Mouse (Mus musculus) CH12.LX (cell line): ENCODE data around the gene Iqcm. TPM values are rescaled to one million over a fixed set of nuclear protein-coding genes. Genes with fewer than 3 reads are reported as not detected.
"Not testable (repeated sequence)": the region's sequence is repeated elsewhere in the genome, so short reads cannot be mapped to it uniquely, and the experiment has no call there.

ENCODE experiments used
- DNase-seq: peaks from one replicate; pipeline ENCODE4 v3.0.0-alpha.2; 2013; ENCODE audit errors: extremely low read depth
- H3K27ac ChIP-seq: 2 replicates; pipeline ENCODE4 v1.5.1; 2012; ENCODE audit warnings: low read depth, mild to moderate bottlenecking, control low read depth, moderate library complexity; ENCODE audit not compliant: insufficient read depth
- H3K27me3 ChIP-seq: replicated peaks from 2 replicates; pipeline ENCODE3; 2012; ENCODE audit warnings: inconsistent platforms
- H3K36me3 ChIP-seq, 2 experiments: replicated peaks in 1 of 2; 2 replicates each; pipeline versions ENCODE3 to v1.6.1; 2012; ENCODE audit warnings: inconsistent platforms in 1 of 2, low read length in 1 of 2, mild to moderate bottlenecking in 1 of 2, mixed read lengths in 1 of 2, moderate library complexity in 1 of 2; ENCODE audit not compliant: control insufficient read depth in 1 of 2, insufficient read depth in 1 of 2
- H3K4me1 ChIP-seq, 2 experiments: 2 replicates each; pipeline ENCODE4 v1.6.1; 2012; ENCODE audit warnings: inconsistent platforms in 1 of 2, moderate library complexity in 1 of 2; ENCODE audit not compliant: insufficient read depth in 2 of 2, control insufficient read depth in 1 of 2
- H3K4me2 ChIP-seq: 2 replicates; pipeline ENCODE4 v1.6.1; 2012; ENCODE audit warnings: low read depth, mild to moderate bottlenecking, control low read depth; ENCODE audit not compliant: poor library complexity, insufficient read depth, severe bottlenecking
- H3K4me3 ChIP-seq, 3 experiments: fragments of 150-350 bp in 1 of 3; sonication (generic) in 1 of 3; replicated peaks in 1 of 3; 2 replicates each; pipeline versions ENCODE3 to v1.5.1; 2011 to 2012; ENCODE audit warnings: low read depth in 2 of 3, low read length in 2 of 3, mild to moderate bottlenecking in 2 of 3, moderate library complexity in 2 of 3, control low read depth in 1 of 3, improper control_type of control experiment in 1 of 3, inconsistent platforms in 1 of 3, mixed read lengths in 1 of 3; ENCODE audit not compliant: poor library complexity in 1 of 3
- H3K79me2 ChIP-seq: replicated peaks from 2 replicates; pipeline ENCODE4 v1.6.1; 2012; ENCODE audit warnings: mild to moderate bottlenecking, moderate library complexity; ENCODE audit not compliant: control insufficient read depth, poor library complexity, insufficient read depth, severe bottlenecking; ENCODE audit errors: extremely low read depth
- H3K9ac ChIP-seq: 2 replicates; pipeline ENCODE4 v1.6.1; 2012; ENCODE audit warnings: low read depth, mild to moderate bottlenecking, control low read depth, moderate library complexity; ENCODE audit not compliant: insufficient read depth
- H3K9me3 ChIP-seq: replicated peaks from 2 replicates; pipeline ENCODE3; 2012; ENCODE audit warnings: low read length, inconsistent platforms, mixed read lengths
- CHD1 ChIP-seq: IDR thresholded peaks from 2 replicates; pipeline ENCODE4 v1.6.1; 2012; ENCODE audit warnings: low read depth, low read length, improper control_type of control experiment, inconsistent platforms
- CHD2 ChIP-seq: IDR thresholded peaks from 2 replicates; pipeline ENCODE4 v1.6.1; 2011; ENCODE audit warnings: low read length, improper control_type of control experiment
- CTCF ChIP-seq, 2 experiments: IDR thresholded peaks in 1 of 2; conservative IDR thresholded peaks in 1 of 2; 2 replicates each; pipeline ENCODE4 v1.5.1; 2011 to 2012; ENCODE audit warnings: low read depth in 2 of 2, low read length in 2 of 2, improper control_type of control experiment in 1 of 2, inconsistent platforms in 1 of 2, mild to moderate bottlenecking in 1 of 2, moderate library complexity in 1 of 2
- ELF1 ChIP-seq: IDR thresholded peaks from 2 replicates; pipeline ENCODE4 v1.6.1; 2014; ENCODE audit warnings: low read depth, mild to moderate bottlenecking, inconsistent platforms, low read length, improper control_type of control experiment
- EP300 ChIP-seq: IDR thresholded peaks from 2 replicates; pipeline ENCODE4 v1.6.1; 2011; ENCODE audit warnings: low read length, improper control_type of control experiment
- ETS1 ChIP-seq: conservative IDR thresholded peaks from 2 replicates; pipeline ENCODE4 v1.6.1; 2012; ENCODE audit warnings: low read depth, mild to moderate bottlenecking, inconsistent platforms, low read length, improper control_type of control experiment, moderate library complexity
- GABPA ChIP-seq: IDR thresholded peaks from 2 replicates; pipeline ENCODE4 v1.6.1; 2012; ENCODE audit warnings: low read depth, low read length, improper control_type of control experiment, inconsistent platforms; ENCODE audit not compliant: insufficient replicate concordance
- KAT2A ChIP-seq: IDR thresholded peaks from 2 replicates; pipeline ENCODE4 v1.6.1; 2012; ENCODE audit warnings: low read length, improper control_type of control experiment, inconsistent platforms; ENCODE audit not compliant: insufficient replicate concordance
- MAFK ChIP-seq: IDR thresholded peaks from 2 replicates; pipeline ENCODE4 v1.6.1; 2011; ENCODE audit warnings: low read length, improper control_type of control experiment; ENCODE audit not compliant: insufficient replicate concordance
- MAZ ChIP-seq: IDR thresholded peaks from 2 replicates; pipeline ENCODE4 v1.6.1; 2012; ENCODE audit warnings: low read depth, mild to moderate bottlenecking, inconsistent platforms, low read length, improper control_type of control experiment, moderate library complexity
- MYC ChIP-seq: IDR thresholded peaks from 2 replicates; pipeline ENCODE4 v1.6.1; 2011; ENCODE audit warnings: low read depth, mild to moderate bottlenecking, improper control_type of control experiment, low read length
- NELFE ChIP-seq: IDR thresholded peaks from 2 replicates; pipeline ENCODE4 v1.6.1; 2011; ENCODE audit warnings: low read depth, low read length, improper control_type of control experiment
- RAD21 ChIP-seq: IDR thresholded peaks from 2 replicates; pipeline ENCODE4 v1.6.1; 2011; ENCODE audit warnings: low read depth, mild to moderate bottlenecking, low read length, improper control_type of control experiment, moderate library complexity
- SMC3 ChIP-seq: IDR thresholded peaks from 2 replicates; pipeline ENCODE4 v1.6.1; 2011; ENCODE audit warnings: low read depth, low read length, improper control_type of control experiment
- TCF12 ChIP-seq: IDR thresholded peaks from 2 replicates; pipeline ENCODE4 v1.6.1; 2014; ENCODE audit warnings: low read depth, mild to moderate bottlenecking, inconsistent platforms, low read length, improper control_type of control experiment
- USF2 ChIP-seq: conservative IDR thresholded peaks from 2 replicates; pipeline ENCODE4 v1.6.1; 2011; ENCODE audit warnings: low read depth, low read length, improper control_type of control experiment
- ZMIZ1 ChIP-seq: IDR thresholded peaks from 2 replicates; pipeline ENCODE4 v1.6.1; 2012; ENCODE audit warnings: low read depth, mild to moderate bottlenecking, inconsistent platforms, low read length, improper control_type of control experiment
- dilution Hi-C: fragments of 300-500 bp; cut with MboI; formaldehyde crosslinking; loops from 2 replicates; pipeline ENCODE4 v1.14.3; 2020; ENCODE audit warnings: low sequenced_read_pairs; ENCODE audit not compliant: extremely low pct_unique_long_range_greater_than_20kb, extremely low pct_ligation_motif_present
- in situ Hi-C: fragments of 300-500 bp; cut with MboI; formaldehyde crosslinking; loops from 3 replicates; pipeline ENCODE4 v1.14.3; 2019; ENCODE audit warnings: low sequenced_read_pairs, low pct_ligation_motif_present, low pct_unique_long_range_greater_than_20kb, mixed read lengths
- polyA plus RNA-seq: library from polyadenylated mRNA; unstranded; fragments of >175 nt; gene quantifications from 2 replicates; pipeline ENCODE4 v1.2.1, GENCODE M21; 2012; ENCODE audit warnings: low read depth; ENCODE audit not compliant: insufficient read length
- total RNA-seq, 2 experiments: library from RNA; depleted of rRNA; stranded (reverse); fragments of 300-350 nt in 1 of 2; fragments of >200 nt in 1 of 2; gene quantifications; 2 replicates each; pipeline ENCODE4 v1.2.3; 2012 to 2014

The Iqcm gene
- not detected in 2 replicates for total RNA-seq (2012; rRNA removed)
- not detected in 2 replicates for total RNA-seq (2014; rRNA removed)
- not detected in 2 replicates for polyA plus RNA-seq

GRCm38 (mm10) chr8:75448394-75448793 lies at the start of gene Iqcm:
Gene Iqcm, plus strand, starts transcription at chr8:75448694.
- H3K9ac ChIP-seq: no peak within 1 kb of the TSS
- H3K27me3 ChIP-seq: peaks cover 24% of the 10 kb centered on the region
- H3K79me2 ChIP-seq: no peaks in the 10 kb centered on the region
- H3K4me3 ChIP-seq: no peak within 1 kb of the TSS
- no peaks in the 10 kb centered on the region for H3K4me1 ChIP-seq
- H3K4me2 ChIP-seq: no peak within 1 kb of the TSS
- H3K27ac ChIP-seq: no peak within 1 kb of the TSS
- in situ Hi-C loops: no loop called here
- no peaks in the 10 kb centered on the region for H3K9me3 ChIP-seq
- no peaks in the 10 kb centered on the region for H3K36me3 ChIP-seq
- TF ChIP-seq NELFE: no peak
- TF ChIP-seq ELF1: no peak
- no peak for TF ChIP-seq CHD1
- TF ChIP-seq MAFK: no peak
- no peak for TF ChIP-seq MAZ
- no peak for TF ChIP-seq CTCF (conservative IDR thresholded peaks at IDR 0.05 in 1 of 2, IDR thresholded peaks at IDR 0.05 in 1 of 2; ENCODE audit: low read depth in 2 of 2, low read length in 2 of 2)
- TF ChIP-seq KAT2A: no peak
- no peak for TF ChIP-seq RAD21
- no peak for TF ChIP-seq USF2
- no peak for TF ChIP-seq GABPA
- TF ChIP-seq MYC: no peak
- TF ChIP-seq ZMIZ1: no peak
- no peak for TF ChIP-seq EP300
- TF ChIP-seq, all 38 proteins: peak for 0
- dilution Hi-C loops: no loop called here
- no peak for DNase-seq

GRCm38 (mm10) chr8:75406489-75406888 lies 42.0 kb upstream of the Iqcm start, which contains the start of gene Gm10358:
Gene Gm10358, minus strand, starts transcription at chr8:75406589.
- in situ Hi-C loops: no loop called here

GRCm38 (mm10) chr8:75415696-75416095 lies 32.8 kb upstream of the Iqcm start:
- dilution Hi-C loops, H3K9ac ChIP-seq, H3K4me3 ChIP-seq, H3K4me1 ChIP-seq, H3K27ac ChIP-seq, H3K79me2 ChIP-seq, in situ Hi-C loops, H3K4me2 ChIP-seq, H3K36me3 ChIP-seq, H3K9me3 ChIP-seq, DNase-seq: not testable (repeated sequence)
- H3K27me3 ChIP-seq: peaks cover 11% of the 10 kb centered on the region

More at GRCm38 (mm10) chr8:75406489-75406888, 42.0 kb upstream of the Iqcm start, which contains the start of gene Gm10358:
- Histone ChIP-seq H3K4me3 (no peak within 1 kb of the TSS), H3K36me3 (no peaks in the 10 kb centered on the region), H3K9me3 (no peaks in the 10 kb centered on the region), H3K4me2 (no peak within 1 kb of the TSS), H3K27me3 (peaks cover 40% of the 10 kb centered on the region), H3K27ac (no peak within 1 kb of the TSS), H3K9ac (no peak within 1 kb of the TSS), H3K79me2 (no peaks in the 10 kb centered on the region), H3K4me1 (no peaks in the 10 kb centered on the region)
- dilution Hi-C loops: no loop called here
- no peak for DNase-seq
- TF ChIP-seq CHD2 (no peak), USF2 (no peak), TCF12 (no peak), ETS1 (no peak), SMC3 (no peak)
